Mouse (Mus musculus): ENCODE data around the gene Aqp2.

GRCm38 (mm10) chr15:99592177-99592576, 13.3 kb downstream of the Aqp2 start:
- TF ChIP-seq POLR2A (IDR thresholded peaks at IDR 0.05; ENCODE audit: borderline replicate concordance, control insufficient read depth, low read depth, low read length) (no peak), CTCF (IDR thresholded peaks at IDR 0.05; ENCODE audit: control insufficient read depth, insufficient read depth, low read length) (no peak)

Data from bone marrow, adult 2 months (tissue).